32 mouse cellular contexts compared by ENCODE assay signal in genomic region chr7:127541671-127542070, GRCm38 (mm10). TPM values are rescaled to one million over a fixed set of nuclear protein-coding genes. Genes with fewer than 3 reads are reported as not detected.
DNase-seq lines count a peak whose midpoint lies in the region; ATAC-seq and TF ChIP-seq lines count a peak whose summit lies in the region.
"Had no signal": no experiment of that assay in that cellular context is flagged by ENCODE, and none has a peak within 500 bp of the region (broad histone marks: within the 10 kb centered on the region; RNA-seq: fewer than 3 reads in every experiment).

No protein-coding gene starts in this region.

- no peak overlapping the region for H3K9ac ChIP-seq in heart, embryonic 11.5 days (ENCODE audit: low read depth, low read length)
- H3K9ac ChIP-seq: embryonic facial prominence, embryonic 12.5 days; heart, embryonic 13.5 days; hindbrain, embryonic 14.5 days; liver, embryonic 12.5 days; liver, postnatal 0 days had no signal

- H3K27me3 ChIP-seq in heart, embryonic 11.5 days (ENCODE audit: control insufficient read depth, insufficient read depth, low read length), result no peaks in the 10 kb centered on the region
- no peaks in the 10 kb centered on the region for H3K27me3 ChIP-seq in kidney, adult 2 months (replicated peaks; ENCODE audit: control insufficient read depth, insufficient read depth, low read length)
- H3K27me3 ChIP-seq: CH12.LX; embryonic facial prominence, embryonic 12.5 days; heart, embryonic 13.5 days; liver, embryonic 12.5 days had no signal

- no peak overlapping the region for H3K27ac ChIP-seq in heart, embryonic 11.5 days (ENCODE audit: low read depth, low read length)
- H3K27ac ChIP-seq in kidney, adult 2 months (ENCODE audit: insufficient read depth, low read depth, low read length), result no peak overlapping the region
- H3K27ac ChIP-seq: embryonic facial prominence, embryonic 12.5 days; heart, embryonic 13.5 days; hindbrain, embryonic 14.5 days; layer of hippocampus, adult 2 months; liver, embryonic 12.5 days had no signal

- no peak overlapping the region for H3K4me3 ChIP-seq in heart, embryonic 11.5 days (ENCODE audit: low read depth, low read length)
- no peak overlapping the region for H3K4me3 ChIP-seq in kidney, adult 2 months (ENCODE audit: insufficient read depth, low read depth, low read length)
- H3K4me3 ChIP-seq: embryonic facial prominence, embryonic 12.5 days; heart, embryonic 13.5 days; layer of hippocampus, adult 2 months; liver, embryonic 12.5 days had no signal

- DNase-seq in cerebellum, adult 18-20 months, result peak; percentile 36 to 48
- no peak for DNase-seq in cerebellum, adult 11 months
- DNase-seq in cerebellum, postnatal 25 days, result peak; percentile 51 to 67
- no peak for DNase-seq in cerebellum, adult 11-12 months
- peak; percentile 48 to 57 for DNase-seq in heart, adult 18-20 months
- DNase-seq in brain, adult 2 months (ENCODE audit: low read depth, low spot score), result peak; percentile 60
- DNase-seq in kidney, adult 2 months, result no peak
- DNase-seq: adrenal gland, adult 2 months; adrenal gland, postnatal 36 days; embryo, embryonic 11 days; kidney, adult 18-20 months; kidney, postnatal 36 days; liver, postnatal 0 days; lung, postnatal 36 days; right cerebral cortex, adult 18-20 months; spleen, adult 18-20 months; thymus, postnatal 25 days had no signal

- H3K36me3 ChIP-seq in heart, embryonic 11.5 days (ENCODE audit: control insufficient read depth, insufficient read depth, low read length), result peaks cover 64% of the 10 kb centered on the region
- peaks cover 27% of the 10 kb centered on the region for H3K36me3 ChIP-seq in kidney, adult 2 months (ENCODE audit: control insufficient read depth, insufficient read depth, low read length)

- H3K9me3 ChIP-seq in heart, embryonic 11.5 days (replicated peaks; ENCODE audit: control insufficient read depth, low read length), result no peaks in the 10 kb centered on the region
- H3K9me3 ChIP-seq: embryonic facial prominence, embryonic 12.5 days; heart, embryonic 13.5 days; liver, embryonic 12.5 days had no signal

- 99% methylated on average over 3 of the region's 3 CpGs for WGBS in heart, embryonic 11.5 days (ENCODE audit: insufficient replicate concordance)
- WGBS in kidney, adult 2 months, result 89% methylated on average over 3 of the region's 3 CpGs

- no peak for TF ChIP-seq POLR2A in kidney, adult 2 months (IDR thresholded peaks at IDR 0.05; ENCODE audit: low read depth, low read length)

- no peak overlapping the region for H3K4me2 ChIP-seq in heart, embryonic 11.5 days
- H3K4me2 ChIP-seq: embryonic facial prominence, embryonic 12.5 days; heart, embryonic 13.5 days; hindbrain, embryonic 14.5 days; liver, embryonic 12.5 days; midbrain, embryonic 11.5 days had no signal

- H3K4me1 ChIP-seq in heart, embryonic 11.5 days (ENCODE audit: control insufficient read depth, insufficient read depth, low read length), result no peaks in the 10 kb centered on the region
- no peaks in the 10 kb centered on the region for H3K4me1 ChIP-seq in kidney, adult 2 months (ENCODE audit: control insufficient read depth, insufficient read depth, low read length)
- H3K4me1 ChIP-seq: embryonic facial prominence, embryonic 12.5 days; liver, embryonic 12.5 days had no signal

- no peak for TF ChIP-seq CTCF in kidney, adult 2 months (conservative IDR thresholded peaks at IDR 0.05; ENCODE audit: insufficient read depth, insufficient read length, low read depth, low read length)

- ATAC-seq in heart, embryonic 11.5 days (replicated peaks; ENCODE audit: insufficient number of reproducible peaks, low FRiP score, low TSS enrichment), result no peak
- ATAC-seq: activated CD4-positive, CD25-positive, alpha-beta regulatory T cell, adult 4 months; forebrain, embryonic 14.5 days; liver, embryonic 12.5 days; liver, postnatal 0 days; midbrain, embryonic 16.5 days had no signal

RNA-seq across cellular contexts. Expression of gene Tmem265, which starts 19.5 kb away (rescaled TPM):
- total RNA-seq in heart, adult 18-20 months (2021), result not detected
- polyA plus RNA-seq in heart, embryonic 11.5 days (2014; fragmentation: Nextera tagmentation; extraction: Ambion mirVana), result 3.0 and 5.6 TPM in 2 replicates
- not detected in 2 replicates for polyA plus RNA-seq in kidney, adult 2 months (2012; rRNA removed)
- total RNA-seq: adrenal gland, adult 2 months; adrenal gland, postnatal 36 days; ES-E14; gastrocnemius, adult 8-10 months; layer of hippocampus, adult 2 months had no signal
- polyA plus RNA-seq: C2C12; frontal cortex, adult 2 months had no signal

RNA-seq across cellular contexts. Expression of gene Gm42715, which starts 22.3 kb away (rescaled TPM):
- total RNA-seq in heart, adult 18-20 months (2021), result 10 to 100 TPM in 1 of 2 experiments, 1 to 10 TPM in 1; 9.7 to 11.4 TPM
- 9.8 and 12.6 TPM in 2 replicates for polyA plus RNA-seq in heart, embryonic 11.5 days (2014; fragmentation: Nextera tagmentation; extraction: Ambion mirVana)
- polyA plus RNA-seq in kidney, adult 2 months (2012; rRNA removed), result 12.5 and 13.1 TPM in 2 replicates

RNA-seq across cellular contexts. Expression of gene Srcap, which starts 29.9 kb away (rescaled TPM):
- 10 to 100 TPM; 47.1 to 56.4 TPM for total RNA-seq in heart, adult 18-20 months (2021)
- polyA plus RNA-seq in heart, embryonic 11.5 days (2014; fragmentation: Nextera tagmentation; extraction: Ambion mirVana), result 36.8 and 46.6 TPM in 2 replicates
- polyA plus RNA-seq in kidney, adult 2 months (2012; rRNA removed), result 17.0 and 18.6 TPM in 2 replicates

RNA-seq across cellular contexts. Expression of gene Phkg2, which starts 31.5 kb away (rescaled TPM):
- 10 to 100 TPM; 14.9 to 16.4 TPM for total RNA-seq in heart, adult 18-20 months (2021)
- polyA plus RNA-seq in heart, embryonic 11.5 days (2014; fragmentation: Nextera tagmentation; extraction: Ambion mirVana), result 41.5 and 44.9 TPM in 2 replicates
- polyA plus RNA-seq in kidney, adult 2 months (2012; rRNA removed), result 53.6 and 65.6 TPM in 2 replicates

RNA-seq across cellular contexts. Expression of gene Ccdc189, which starts 46.7 kb away (rescaled TPM):
- total RNA-seq in heart, adult 18-20 months (2021), result 10 to 100 TPM; 12.6 to 15.4 TPM
- polyA plus RNA-seq in heart, embryonic 11.5 days (2014; fragmentation: Nextera tagmentation; extraction: Ambion mirVana), result 8.7 and 10.0 TPM in 2 replicates
- polyA plus RNA-seq in kidney, adult 2 months (2012; rRNA removed), result 17.1 and 18.6 TPM in 2 replicates

Comparison
In these comparisons a context has a peak if more than half of its experiments do, and no peak if none do; other contexts are left out.
1. DNase-seq: peak in cerebellum, adult 18-20 months (2 of 2), cerebellum, postnatal 25 days (2 of 2), heart, adult 18-20 months (2 of 2) and brain, adult 2 months (single experiment); none in cerebellum, adult 11 months (single experiment), cerebellum, adult 11-12 months (single experiment) and kidney, adult 2 months (single experiment).